Mouse (Mus musculus) testis, postnatal 10 days (tissue): ENCODE measurements around the gene Wfdc15a.

Experiments used
- DNase-seq: peaks from one replicate; pipeline ENCODE4 v3.0.0; 2021; ENCODE audit warnings: low spot score

Wfdc15a gene

GRCm38 (mm10) chr2:164175850-164176249 is 24.1 kb downstream of the Wfdc15a start:
- no peak for DNase-seq

GRCm38 (mm10) chr2:164174649-164175395 is 25.1 kb downstream of the Wfdc15a start:
- DNase-seq, result no peak

- no peak for DNase-seq
Measured at GRCm38 (mm10) chr2:164173394-164173793, 26.5 kb downstream of the Wfdc15a start.

GRCm38 (mm10) chr2:164170902-164171301 is 29.0 kb downstream of the Wfdc15a start, which contains the start of gene Kcns1:
Kcns1 (minus strand) TSS chr2:164171113.
- peak; percentile 50 for DNase-seq

- DNase-seq, result no peak
Measured at GRCm38 (mm10) chr2:164170326-164170725, 29.6 kb downstream of the Wfdc15a start.

- DNase-seq, result peak; percentile 50
Measured at GRCm38 (mm10) chr2:164168571-164168946, 31.4 kb downstream of the Wfdc15a start.

GRCm38 (mm10) chr2:164167752-164168570 is 32.0 kb downstream of the Wfdc15a start:
- DNase-seq, result peak; percentile 46

GRCm38 (mm10) chr2:164164941-164165340 is 35.0 kb downstream of the Wfdc15a start:
- DNase-seq, result no peak

- DNase-seq, result no peak
Measured at GRCm38 (mm10) chr2:164161515-164162055, 38.3 kb downstream of the Wfdc15a start.

- DNase-seq, result no peak
Measured at GRCm38 (mm10) chr2:164158838-164159237, 41.1 kb downstream of the Wfdc15a start.

GRCm38 (mm10) chr2:164156158-164156557 is 43.8 kb downstream of the Wfdc15a start:
- no peak for DNase-seq

- no peak for DNase-seq
Measured at GRCm38 (mm10) chr2:164154007-164154406, 45.9 kb downstream of the Wfdc15a start.

- DNase-seq, result no peak
Measured at GRCm38 (mm10) chr2:164152341-164152740, 47.6 kb downstream of the Wfdc15a start.

GRCm38 (mm10) chr2:164150086-164150760 is 49.7 kb downstream of the Wfdc15a start:
- DNase-seq, result no peak
